Mouse (Mus musculus): ENCODE data around the gene Tbrg1. TPM values are rescaled to one million over a fixed set of nuclear protein-coding genes. Genes with fewer than 3 reads are reported as not detected.

Gene Tbrg1
- polyA plus RNA-seq, 1 experiment from 2014 or later = 162 TPM

DNA sequence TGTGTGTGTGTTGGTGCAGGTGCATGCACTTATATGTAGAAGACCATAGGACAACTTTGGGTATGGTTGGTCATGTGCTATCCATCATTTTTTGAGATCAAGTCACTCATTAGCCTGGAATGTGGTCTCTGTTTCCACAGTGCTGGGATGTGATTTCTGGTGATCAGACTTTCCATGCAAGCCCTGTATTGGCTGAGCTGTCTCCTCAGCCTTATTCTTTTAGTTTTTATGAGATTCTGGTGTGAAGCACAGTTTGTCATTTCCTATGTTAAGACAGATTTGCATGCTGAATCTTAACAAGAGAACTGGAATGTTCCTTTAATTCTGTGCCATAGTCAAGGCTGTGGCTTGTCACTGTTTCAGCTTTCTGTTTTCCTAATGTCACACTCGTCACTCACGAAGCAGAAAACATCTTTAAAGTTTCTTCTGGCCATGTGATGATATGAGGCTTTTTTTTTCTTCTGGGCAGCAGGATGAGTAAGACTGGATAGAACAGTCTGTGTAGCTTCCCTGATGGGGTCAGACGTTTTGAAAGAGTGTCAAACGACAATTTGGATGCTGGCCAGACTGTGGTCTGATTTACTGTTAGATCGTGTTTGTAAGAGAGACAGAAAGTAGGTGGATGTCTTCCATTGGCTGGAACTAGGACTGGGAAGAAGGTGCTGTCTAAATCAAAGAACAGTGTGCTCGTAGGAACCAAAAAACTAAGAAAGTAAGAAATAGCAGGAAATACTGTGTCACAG is 20.1 kb downstream of the Tbrg1 start:
- H3K4me1 ChIP-seq (ENCODE audit: control insufficient read depth, insufficient read depth, low read length) = no peaks in the 10 kb centered on the region
- 40% methylated on average over 6 of the region's 6 CpGs for WGBS
- H3K9me3 ChIP-seq (replicated peaks; ENCODE audit: control insufficient read depth, low read length) = no peaks in the 10 kb centered on the region
- H3K9ac ChIP-seq (ENCODE audit: low read length) = no peak overlapping the region
- no peaks in the 10 kb centered on the region for H3K36me3 ChIP-seq (ENCODE audit: control insufficient read depth, insufficient read depth, low read length)
- no peak overlapping the region for H3K27ac ChIP-seq (ENCODE audit: low read length)
- H3K4me3 ChIP-seq (replicated peaks; ENCODE audit: low read length) = no peak overlapping the region
- no peak overlapping the region for H3K4me2 ChIP-seq (ENCODE audit: low read depth, low read length)
- no peak for ATAC-seq (ENCODE audit: insufficient read depth, low FRiP score)
- H3K27me3 ChIP-seq (ENCODE audit: control insufficient read depth, insufficient read depth, low read length) = no peaks in the 10 kb centered on the region

DNA sequence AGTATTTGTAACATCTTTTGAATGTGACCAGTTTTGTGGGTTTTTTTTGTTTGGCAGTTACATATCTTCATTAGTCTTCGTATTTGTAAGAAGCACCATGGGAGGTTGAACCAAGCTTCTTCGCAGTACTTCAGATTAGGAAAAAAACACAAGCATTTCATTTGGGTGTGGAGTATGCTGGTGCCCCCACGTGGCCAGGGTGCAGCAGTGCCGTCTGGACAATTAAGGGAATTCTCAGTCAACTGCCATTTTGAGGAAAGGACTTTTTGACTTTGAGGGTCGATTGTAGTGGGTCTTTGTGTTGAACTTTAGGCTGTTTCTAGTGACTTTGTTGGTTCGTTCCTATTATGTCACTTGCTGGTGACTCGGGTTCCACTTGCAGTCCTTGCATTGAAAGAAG is 20.8 kb downstream of the Tbrg1 start:
- no peak for ATAC-seq (ENCODE audit: insufficient read depth, low FRiP score)
- H3K36me3 ChIP-seq (ENCODE audit: control insufficient read depth, insufficient read depth, low read length) = no peaks in the 10 kb centered on the region
- no peak overlapping the region for H3K27ac ChIP-seq (ENCODE audit: low read length)
- no peaks in the 10 kb centered on the region for H3K27me3 ChIP-seq (ENCODE audit: control insufficient read depth, insufficient read depth, low read length)
- 15% methylated on average over 7 of the region's 7 CpGs for WGBS
- H3K4me1 ChIP-seq (ENCODE audit: control insufficient read depth, insufficient read depth, low read length) = no peaks in the 10 kb centered on the region
- H3K4me3 ChIP-seq (replicated peaks; ENCODE audit: low read length) = no peak overlapping the region
- no peak overlapping the region for H3K9ac ChIP-seq (ENCODE audit: low read length)
- H3K9me3 ChIP-seq (replicated peaks; ENCODE audit: control insufficient read depth, low read length) = no peaks in the 10 kb centered on the region
- no peak overlapping the region for H3K4me2 ChIP-seq (ENCODE audit: low read depth, low read length)

DNA sequence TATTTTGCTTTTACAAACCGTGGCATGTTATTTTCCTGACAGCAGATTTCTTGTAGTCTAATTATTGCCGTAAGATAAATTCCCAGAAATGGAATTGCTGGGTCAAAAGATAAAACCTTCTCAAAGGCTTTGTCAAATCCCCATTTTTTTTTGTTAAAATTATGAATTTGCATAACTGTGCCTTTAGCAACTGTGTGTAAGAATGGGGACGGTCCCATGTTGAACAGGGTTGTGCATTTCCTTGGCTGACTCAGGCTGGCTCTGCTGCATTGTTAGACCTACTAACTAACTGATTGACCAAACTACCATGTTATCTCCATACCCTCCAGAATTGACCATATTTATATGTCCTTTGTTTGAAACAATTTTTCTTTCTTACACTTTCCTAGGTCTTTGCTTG is 22.8 kb downstream of the Tbrg1 start:
- no peak for ATAC-seq (ENCODE audit: insufficient read depth, low FRiP score)
- Histone ChIP-seq H3K27ac (ENCODE audit: low read length) (no peak overlapping the region), H3K27me3 (ENCODE audit: control insufficient read depth, insufficient read depth, low read length) (no peaks in the 10 kb centered on the region), H3K9me3 (replicated peaks; ENCODE audit: control insufficient read depth, low read length) (no peaks in the 10 kb centered on the region), H3K4me2 (ENCODE audit: low read depth, low read length) (no peak overlapping the region), H3K4me1 (ENCODE audit: control insufficient read depth, insufficient read depth, low read length) (no peaks in the 10 kb centered on the region), H3K9ac (ENCODE audit: low read length) (no peak overlapping the region), H3K4me3 (replicated peaks; ENCODE audit: low read length) (no peak overlapping the region), H3K36me3 (ENCODE audit: control insufficient read depth, insufficient read depth, low read length) (no peaks in the 10 kb centered on the region)
- 89% methylated on average over 3 of the region's 3 CpGs for WGBS

DNA sequence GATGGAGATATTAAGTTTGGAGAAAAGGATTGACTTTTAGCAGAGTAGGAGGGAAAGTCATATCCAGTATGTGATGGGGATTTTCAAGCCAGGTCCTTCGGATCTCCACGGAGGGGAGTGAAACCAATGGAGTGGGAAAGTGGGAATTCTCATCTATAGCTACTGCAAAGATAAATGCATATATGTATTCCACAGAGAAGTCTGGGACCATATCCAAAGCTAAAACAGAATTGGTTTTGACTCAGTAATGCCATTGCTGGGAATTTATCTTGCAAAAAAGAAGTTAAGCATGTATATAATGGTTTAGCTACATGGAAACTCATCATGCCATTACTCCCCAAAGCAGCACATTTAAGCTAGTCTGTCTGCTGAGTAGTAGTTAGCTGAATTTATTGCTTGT is 24.8 kb downstream of the Tbrg1 start:
- Histone ChIP-seq H3K36me3 (ENCODE audit: control insufficient read depth, insufficient read depth, low read length) (no peaks in the 10 kb centered on the region), H3K9ac (ENCODE audit: low read length) (no peak overlapping the region), H3K4me3 (replicated peaks; ENCODE audit: low read length) (no peak overlapping the region), H3K27me3 (ENCODE audit: control insufficient read depth, insufficient read depth, low read length) (no peaks in the 10 kb centered on the region), H3K4me1 (ENCODE audit: control insufficient read depth, insufficient read depth, low read length) (no peaks in the 10 kb centered on the region), H3K27ac (ENCODE audit: low read length) (no peak overlapping the region), H3K4me2 (ENCODE audit: low read depth, low read length) (no peak overlapping the region), H3K9me3 (replicated peaks; ENCODE audit: control insufficient read depth, low read length) (no peaks in the 10 kb centered on the region)
- no peak for ATAC-seq (ENCODE audit: insufficient read depth, low FRiP score)
- 68% methylated on average over 2 of the region's 2 CpGs for WGBS

DNA sequence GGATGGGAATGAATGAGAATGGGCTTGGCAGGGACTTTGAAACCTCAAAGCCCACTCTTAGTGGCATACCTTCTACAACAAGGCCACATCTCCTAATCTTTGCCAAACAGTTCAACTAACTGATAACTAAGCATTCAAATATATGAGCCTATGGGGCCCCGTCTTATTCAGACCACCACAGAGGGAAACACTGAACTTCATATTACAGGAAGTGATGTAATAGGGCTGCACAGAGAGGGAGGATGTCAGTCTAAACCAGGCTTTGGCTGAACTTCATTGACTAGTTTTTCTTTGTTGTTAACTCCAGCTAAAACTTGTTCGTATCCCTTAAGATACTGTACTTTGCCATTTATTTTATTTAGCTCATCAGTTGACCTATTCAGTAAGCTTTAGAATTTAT is 27.2 kb downstream of the Tbrg1 start:
- no peaks in the 10 kb centered on the region for H3K27me3 ChIP-seq (ENCODE audit: control insufficient read depth, insufficient read depth, low read length)
- 76% methylated on average over 2 of the region's 2 CpGs for WGBS

DNA sequence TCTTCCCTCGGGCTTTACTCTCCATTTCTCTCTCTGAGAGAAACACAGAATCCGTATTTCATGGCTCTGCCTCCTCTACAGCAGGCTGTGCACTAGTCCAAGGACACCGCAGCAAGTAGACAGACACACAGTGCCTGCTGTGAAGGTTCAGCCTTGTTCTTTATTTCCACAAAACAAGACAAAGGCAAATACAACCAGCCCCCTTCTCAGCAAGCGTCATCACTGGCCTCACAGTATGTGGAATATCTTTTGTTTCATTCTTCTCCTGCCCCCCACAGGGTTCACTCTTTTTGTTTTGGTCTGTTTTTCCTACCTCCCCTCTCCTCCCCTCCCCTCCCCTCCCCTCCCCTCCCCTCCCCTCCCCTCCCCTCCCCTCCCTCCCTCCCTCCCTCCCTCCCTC is 28.5 kb downstream of the Tbrg1 start:
- H3K9me3 ChIP-seq (replicated peaks; ENCODE audit: control insufficient read depth, low read length) = no peaks in the 10 kb centered on the region
- no peak overlapping the region for H3K9ac ChIP-seq (ENCODE audit: low read length)
- no peak overlapping the region for H3K4me2 ChIP-seq (ENCODE audit: low read depth, low read length)
- no peaks in the 10 kb centered on the region for H3K27me3 ChIP-seq (ENCODE audit: control insufficient read depth, insufficient read depth, low read length)
- H3K36me3 ChIP-seq (ENCODE audit: control insufficient read depth, insufficient read depth, low read length) = no peaks in the 10 kb centered on the region
- no peak overlapping the region for H3K4me3 ChIP-seq (replicated peaks; ENCODE audit: low read length)
- 78% methylated on average over 4 of the region's 4 CpGs for WGBS
- H3K27ac ChIP-seq (ENCODE audit: low read length) = no peak overlapping the region
- H3K4me1 ChIP-seq (ENCODE audit: control insufficient read depth, insufficient read depth, low read length) = 0 out of 2 replicates have a peak, but pooled peaks cover 2% of the 10 kb centered on the region
- ATAC-seq (ENCODE audit: insufficient read depth, low FRiP score) = no peak

More for the DNA sequence above, 27.2 kb downstream of the Tbrg1 start:
- no peaks in the 10 kb centered on the region for H3K9me3 ChIP-seq (replicated peaks; ENCODE audit: control insufficient read depth, low read length)
- no peak overlapping the region for H3K4me2 ChIP-seq (ENCODE audit: low read depth, low read length)
- no peak overlapping the region for H3K9ac ChIP-seq (ENCODE audit: low read length)
- H3K4me1 ChIP-seq (ENCODE audit: control insufficient read depth, insufficient read depth, low read length) = 0 out of 2 replicates have a peak, but pooled peaks cover 2% of the 10 kb centered on the region
- no peak overlapping the region for H3K4me3 ChIP-seq (replicated peaks; ENCODE audit: low read length)
- no peak for ATAC-seq (ENCODE audit: insufficient read depth, low FRiP score)
- no peak overlapping the region for H3K27ac ChIP-seq (ENCODE audit: low read length)
- H3K36me3 ChIP-seq (ENCODE audit: control insufficient read depth, insufficient read depth, low read length) = no peaks in the 10 kb centered on the region

DNA sequence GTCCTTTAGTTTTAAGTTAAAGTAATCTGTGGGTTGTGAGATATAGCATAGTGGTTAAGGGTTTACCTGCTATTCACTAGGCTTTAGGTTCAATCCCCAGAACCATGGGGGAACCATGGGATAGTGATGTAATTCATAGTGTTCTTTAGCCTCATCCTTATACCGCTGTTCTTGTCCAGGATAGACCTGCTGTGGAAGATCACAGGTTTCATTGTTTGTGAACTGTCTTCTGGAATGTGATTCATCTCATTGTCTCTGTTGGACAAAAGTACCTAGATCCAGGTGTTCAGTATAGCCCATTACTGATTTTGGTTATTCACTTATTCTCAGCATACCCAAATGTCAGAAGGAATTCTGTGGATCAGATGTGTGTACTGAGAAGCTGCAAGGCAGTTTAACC is 29.8 kb downstream of the Tbrg1 start:
- H3K27ac ChIP-seq (ENCODE audit: low read length) = no peak overlapping the region
- H3K9ac ChIP-seq (ENCODE audit: low read length) = no peak overlapping the region
- H3K9me3 ChIP-seq (replicated peaks; ENCODE audit: control insufficient read depth, low read length) = no peaks in the 10 kb centered on the region
- WGBS = 91% methylated on average over 1 of the region's 1 CpGs
- ATAC-seq (ENCODE audit: insufficient read depth, low FRiP score) = no peak
- H3K4me2 ChIP-seq (ENCODE audit: low read depth, low read length) = no peak overlapping the region
- H3K4me3 ChIP-seq (replicated peaks; ENCODE audit: low read length) = no peak overlapping the region
- 0 out of 2 replicates have a peak, but pooled peaks cover 2% of the 10 kb centered on the region for H3K4me1 ChIP-seq (ENCODE audit: control insufficient read depth, insufficient read depth, low read length)
- H3K36me3 ChIP-seq (ENCODE audit: control insufficient read depth, insufficient read depth, low read length) = no peaks in the 10 kb centered on the region
- H3K27me3 ChIP-seq (ENCODE audit: control insufficient read depth, insufficient read depth, low read length) = no peaks in the 10 kb centered on the region

DNA sequence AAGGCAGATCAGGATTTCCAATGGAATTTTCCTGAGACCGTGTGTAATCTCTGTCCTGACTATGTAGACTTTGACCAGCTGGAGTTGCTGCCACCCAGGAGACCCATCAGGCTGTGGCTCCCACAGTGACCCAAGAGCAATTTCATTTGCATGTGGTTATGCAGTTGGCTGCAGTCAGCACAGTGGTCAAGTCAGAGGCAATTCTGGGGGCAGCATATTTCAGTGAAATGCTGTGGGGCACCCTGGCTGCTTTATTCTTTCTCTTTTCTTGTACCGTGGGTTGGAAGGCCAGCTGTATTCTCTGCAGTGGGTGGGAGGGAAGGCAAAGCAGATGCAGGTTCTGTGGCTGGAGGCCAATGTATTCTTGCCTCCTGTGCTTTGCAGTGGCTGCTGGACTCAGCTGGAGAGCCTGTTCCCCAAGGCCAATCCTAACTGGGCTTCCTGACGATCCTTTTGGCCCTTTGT is 31.0 kb downstream of the Tbrg1 start:
- no peak overlapping the region for H3K27ac ChIP-seq (ENCODE audit: low read length)
- no peaks in the 10 kb centered on the region for H3K27me3 ChIP-seq (ENCODE audit: control insufficient read depth, insufficient read depth, low read length)
- H3K4me1 ChIP-seq (ENCODE audit: control insufficient read depth, insufficient read depth, low read length) = 0 out of 2 replicates have a peak, but pooled peaks cover 2% of the 10 kb centered on the region
- no peak overlapping the region for H3K4me2 ChIP-seq (ENCODE audit: low read depth, low read length)
- ATAC-seq (ENCODE audit: insufficient read depth, low FRiP score) = no peak
- no peak overlapping the region for H3K4me3 ChIP-seq (replicated peaks; ENCODE audit: low read length)
- no peaks in the 10 kb centered on the region for H3K36me3 ChIP-seq (ENCODE audit: control insufficient read depth, insufficient read depth, low read length)
- WGBS = 32% methylated on average over 3 of the region's 3 CpGs
- no peaks in the 10 kb centered on the region for H3K9me3 ChIP-seq (replicated peaks; ENCODE audit: control insufficient read depth, low read length)
- H3K9ac ChIP-seq (ENCODE audit: low read length) = no peak overlapping the region

DNA sequence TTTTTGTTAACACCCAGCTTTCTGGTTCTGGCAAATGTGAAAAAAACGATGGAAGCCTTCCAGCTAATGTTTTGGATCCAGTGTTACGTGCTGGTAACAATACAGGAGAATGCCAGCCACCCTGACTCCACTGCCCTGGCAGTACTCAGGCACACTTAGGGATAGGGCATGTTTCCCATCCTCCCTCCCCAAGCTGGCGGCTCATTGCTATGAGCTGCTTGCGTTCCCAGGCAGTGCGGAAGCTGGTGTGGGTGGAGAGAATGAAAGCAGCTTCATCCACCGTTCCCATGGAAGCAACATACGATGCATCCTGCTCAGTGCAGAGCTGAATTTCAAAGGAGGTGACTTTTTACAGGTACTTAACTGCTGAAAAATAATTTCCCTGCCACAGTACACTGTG is 31.5 kb downstream of the Tbrg1 start:
- Histone ChIP-seq H3K9me3 (replicated peaks; ENCODE audit: control insufficient read depth, low read length) (no peaks in the 10 kb centered on the region), H3K9ac (ENCODE audit: low read length) (no peak overlapping the region), H3K27ac (ENCODE audit: low read length) (no peak overlapping the region), H3K36me3 (ENCODE audit: control insufficient read depth, insufficient read depth, low read length) (no peaks in the 10 kb centered on the region), H3K27me3 (ENCODE audit: control insufficient read depth, insufficient read depth, low read length) (no peaks in the 10 kb centered on the region), H3K4me2 (ENCODE audit: low read depth, low read length) (no peak overlapping the region), H3K4me3 (replicated peaks; ENCODE audit: low read length) (no peak overlapping the region), H3K4me1 (ENCODE audit: control insufficient read depth, insufficient read depth, low read length) (0 out of 2 replicates have a peak, but pooled peaks cover 2% of the 10 kb centered on the region)
- no peak for ATAC-seq (ENCODE audit: insufficient read depth, low FRiP score)
- 49% methylated on average over 7 of the region's 7 CpGs for WGBS
